Mouse (Mus musculus) neural tube, embryonic 12.5 days (tissue): ENCODE measurements around the gene Vmn2r21. TPM values are rescaled to one million over a fixed set of nuclear protein-coding genes. Genes with fewer than 3 reads are reported as not detected.
"Not testable (repeated sequence)": the region's sequence is repeated elsewhere in the genome, so short reads cannot be mapped to it uniquely, and the experiment has no call there.

ENCODE experiments used
- ATAC-seq: fragments of 200-750 bp; cut with Nextera tagmentation; 2 replicates; pipeline ENCODE4 v1.8.0; 2017; ENCODE audit warnings: low read depth, mild to moderate bottlenecking, moderate TSS enrichment, moderate library complexity; ENCODE audit not compliant: low FRiP score
- H3K27ac ChIP-seq: fragments of 300-500 bp; sonication (generic); 2 replicates; pipeline ENCODE4 v1.5.1; 2016
- H3K27me3 ChIP-seq: fragments of 300-500 bp; sonication (generic); replicated peaks from 2 replicates; pipeline ENCODE4 v1.6.1; 2016; ENCODE audit warnings: mild to moderate bottlenecking
- H3K36me3 ChIP-seq: fragments of 300-500 bp; sonication (generic); 2 replicates; pipeline ENCODE4 v1.6.1; 2016; ENCODE audit warnings: mild to moderate bottlenecking
- H3K4me1 ChIP-seq: fragments of 300-500 bp; sonication (generic); 2 replicates; pipeline ENCODE4 v1.6.1; 2016
- H3K4me2 ChIP-seq: fragments of 300-500 bp; sonication (generic); replicated peaks from 2 replicates; pipeline ENCODE4 v1.6.1; 2016; ENCODE audit warnings: mild to moderate bottlenecking
- H3K4me3 ChIP-seq: fragments of 300-500 bp; sonication (generic); 2 replicates; pipeline ENCODE4 v1.5.1; 2016
- H3K9ac ChIP-seq: fragments of 300-500 bp; sonication (generic); 2 replicates; pipeline ENCODE4 v1.6.1; 2016; ENCODE audit warnings: mild to moderate bottlenecking
- H3K9me3 ChIP-seq: fragments of 300-500 bp; sonication (generic); 2 replicates; pipeline ENCODE4 v1.6.1; 2016; ENCODE audit warnings: mild to moderate bottlenecking
- WGBS: fragments of 180-500 bp; shearing (Covaris S2); methylation state at CpG from one replicate; pipeline ENCODE4 v1.1.7; 2016; 5-methylcytosine and 5-hydroxymethylcytosine counted together
- polyA plus RNA-seq: library from polyadenylated mRNA; unstranded; fragments of >200 nt; fragmentation: Nextera tagmentation; extraction: Ambion mirVana; gene quantifications from 2 replicates; pipeline ENCODE4 v1.2.1, GENCODE M21; 2016

Vmn2r21 gene
- not detected in 2 replicates for polyA plus RNA-seq

GRCm38 (mm10) chr6:123533306-123533705 lies at the start of gene Vmn2r21:
TSS of gene Vmn2r21 (minus strand) at chr6:123533406.
- not testable (repeated sequence) for H3K9ac ChIP-seq, H3K4me2 ChIP-seq, H3K4me3 ChIP-seq, ATAC-seq, H3K27ac ChIP-seq, H3K4me1 ChIP-seq, H3K36me3 ChIP-seq, H3K9me3 ChIP-seq, H3K27me3 ChIP-seq
- no CpG with 5 or more reads among the region's 4 CpGs for WGBS

GRCm38 (mm10) chr6:123574698-123575097 lies 41.5 kb upstream of the Vmn2r21 start:
- not testable (repeated sequence) for H3K4me3 ChIP-seq, ATAC-seq, H3K9me3 ChIP-seq, H3K27ac ChIP-seq, H3K4me2 ChIP-seq, H3K27me3 ChIP-seq, H3K9ac ChIP-seq, H3K4me1 ChIP-seq, H3K36me3 ChIP-seq
- WGBS = no CpG with 5 or more reads among the region's 2 CpGs

GRCm38 (mm10) chr6:123539755-123540154 lies 6.5 kb upstream of the Vmn2r21 start:
- not testable (repeated sequence) for H3K27me3 ChIP-seq, H3K36me3 ChIP-seq, H3K27ac ChIP-seq, H3K4me2 ChIP-seq, H3K4me3 ChIP-seq, H3K4me1 ChIP-seq, ATAC-seq, H3K9ac ChIP-seq, H3K9me3 ChIP-seq
- WGBS = no CpG with 5 or more reads among the region's 1 CpGs

GRCm38 (mm10) chr6:123522263-123523011 lies 10.8 kb downstream of the Vmn2r21 start:
- not testable (repeated sequence) for ATAC-seq, H3K4me2 ChIP-seq, H3K36me3 ChIP-seq, H3K4me3 ChIP-seq, H3K9ac ChIP-seq, H3K27me3 ChIP-seq, H3K4me1 ChIP-seq, H3K9me3 ChIP-seq, H3K27ac ChIP-seq
- WGBS = no CpG with 5 or more reads among the region's 8 CpGs

- WGBS = no CpG with 5 or more reads among the region's 5 CpGs
- H3K36me3 ChIP-seq, ATAC-seq, H3K27ac ChIP-seq, H3K9me3 ChIP-seq, H3K27me3 ChIP-seq, H3K4me1 ChIP-seq, H3K4me2 ChIP-seq, H3K9ac ChIP-seq, H3K4me3 ChIP-seq: not testable (repeated sequence)
These were observed 60.2 kb downstream of the Vmn2r21 start for GRCm38 (mm10) chr6:123473045-123473444.

GRCm38 (mm10) chr6:123472458-123472987 lies 60.7 kb downstream of the Vmn2r21 start:
- ATAC-seq, H3K9ac ChIP-seq, H3K9me3 ChIP-seq, H3K4me1 ChIP-seq, H3K4me3 ChIP-seq, H3K4me2 ChIP-seq, H3K36me3 ChIP-seq, H3K27me3 ChIP-seq, H3K27ac ChIP-seq: not testable (repeated sequence)
- WGBS = no CpG with 5 or more reads among the region's 2 CpGs

DNA sequence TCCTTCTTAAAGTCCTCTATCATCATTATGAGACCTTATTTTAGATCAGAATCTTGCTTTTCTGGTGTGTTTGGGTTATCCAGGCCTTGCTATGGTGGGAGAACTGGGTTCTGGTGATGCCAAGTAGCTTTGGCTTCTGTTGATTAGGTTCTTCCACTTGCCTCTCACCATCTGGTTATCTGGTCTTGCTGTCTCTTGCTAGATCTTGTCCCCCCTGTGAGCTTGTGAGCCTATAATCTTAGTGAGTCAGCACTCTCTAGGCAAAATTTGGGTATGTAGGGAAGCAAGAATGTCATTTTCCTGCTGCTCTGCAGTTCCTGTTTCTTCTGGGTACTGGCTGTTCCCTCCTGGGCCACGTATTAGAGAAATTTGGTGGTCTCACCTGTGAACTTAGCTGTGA lies 64.6 kb downstream of the Vmn2r21 start:
- H3K27me3 ChIP-seq, ATAC-seq, H3K36me3 ChIP-seq, H3K9ac ChIP-seq, H3K4me3 ChIP-seq, H3K27ac ChIP-seq, H3K4me1 ChIP-seq, H3K4me2 ChIP-seq, H3K9me3 ChIP-seq: not testable (repeated sequence)
- no CpG with 5 or more reads among the region's 1 CpGs for WGBS

Other genes with a start within 250 kb of the Vmn2r21 start
- gene Clec4e, start 243.5 kb downstream of the Vmn2r21 start, polyA plus RNA-seq = not detected in 2 replicates
- gene Vmn2r19, start 225.1 kb downstream of the Vmn2r21 start, polyA plus RNA-seq = not detected in 2 replicates
- not detected in 2 replicates for gene Vmn2r20, start 115.3 kb downstream of the Vmn2r21 start, polyA plus RNA-seq
- not detected in 2 replicates for gene Vmn2r22, start 117.3 kb upstream of the Vmn2r21 start, polyA plus RNA-seq
- gene Vmn2r23, start 169.3 kb upstream of the Vmn2r21 start, polyA plus RNA-seq = not detected in 2 replicates
- not detected in 2 replicates for gene Vmn2r24, start 245.5 kb upstream of the Vmn2r21 start, polyA plus RNA-seq